Mouse (Mus musculus): ENCODE results near the gene Mef2d.

DNA sequence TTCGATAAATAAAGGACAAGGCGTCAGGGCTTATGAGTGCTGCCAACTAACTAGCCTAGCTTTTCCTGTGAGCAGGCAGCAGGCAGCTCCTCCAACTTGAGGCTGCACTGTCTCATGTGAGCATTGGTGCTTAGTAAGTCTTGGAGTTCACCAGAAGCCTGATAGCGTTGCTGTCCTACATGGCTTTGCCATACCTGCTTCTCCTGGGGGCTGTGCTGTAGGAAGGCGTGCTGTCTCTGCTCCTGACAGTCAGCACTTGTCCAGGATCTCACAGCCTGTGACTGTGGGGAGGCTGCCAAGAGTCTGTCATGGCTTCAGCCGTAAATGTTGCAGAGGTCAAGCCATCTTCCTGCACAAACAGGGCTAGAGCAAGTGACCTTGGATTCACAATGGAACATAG is 23.9 kb downstream of the Mef2d start:
- TF ChIP-seq CTCF (IDR thresholded peaks at IDR 0.05; ENCODE audit: control insufficient read depth, insufficient read depth, insufficient replicate concordance, low read depth, low read length) (no peak), POLR2A (IDR thresholded peaks at IDR 0.05; ENCODE audit: control insufficient read depth, low read depth, low read length) (no peak)
